Mouse (Mus musculus) fibroblast of lung, adult 2 months (primary cell): ENCODE measurements around the gene Mzf1.

Experiments
- DNase-seq: peaks from one replicate; pipeline ENCODE4 v3.0.0-alpha.2; 2011; ENCODE audit warnings: low read depth

Mzf1 gene

GRCm38 (mm10) chr7:13034148-13034977 is 20.2 kb downstream of the Mzf1 start, which contains the start of gene Chmp2a:
Gene Chmp2a (minus strand): TSS chr7:13034807.
- DNase-seq = peak; percentile 86

GRCm38 (mm10) chr7:13033451-13034147 is 21.0 kb downstream of the Mzf1 start:
- no peak for DNase-seq

GRCm38 (mm10) chr7:13032541-13032940 is 22.0 kb downstream of the Mzf1 start:
- DNase-seq = no peak

GRCm38 (mm10) chr7:13031983-13032382 is 22.6 kb downstream of the Mzf1 start:
- DNase-seq = no peak

- DNase-seq = no peak
Measured at GRCm38 (mm10) chr7:13031069-13031468, 23.5 kb downstream of the Mzf1 start.

- DNase-seq = no peak
Measured at GRCm38 (mm10) chr7:13028986-13029385, 25.6 kb downstream of the Mzf1 start.

GRCm38 (mm10) chr7:13025511-13026112 is 29.0 kb downstream of the Mzf1 start:
- no peak for DNase-seq

- no peak for DNase-seq
Measured at GRCm38 (mm10) chr7:13024805-13025204, 29.8 kb downstream of the Mzf1 start.

- DNase-seq = peak; percentile 73
Measured at GRCm38 (mm10) chr7:13023928-13024731, 30.4 kb downstream of the Mzf1 start.

GRCm38 (mm10) chr7:13022773-13023535 is 31.6 kb downstream of the Mzf1 start:
- DNase-seq = no peak

GRCm38 (mm10) chr7:13015217-13015616 is 39.3 kb downstream of the Mzf1 start:
- no peak for DNase-seq

GRCm38 (mm10) chr7:13014275-13014839 is 40.2 kb downstream of the Mzf1 start:
- DNase-seq = no peak

- no peak for DNase-seq
Measured at GRCm38 (mm10) chr7:13013671-13014070, 40.9 kb downstream of the Mzf1 start.

- no peak for DNase-seq
Measured at GRCm38 (mm10) chr7:13010005-13010908, 44.3 kb downstream of the Mzf1 start, which contains the start of gene Zbtb45. Gene Zbtb45 (minus strand): TSS chr7:13010034.

GRCm38 (mm10) chr7:13009143-13010004 is 45.2 kb downstream of the Mzf1 start:
- peak; percentile 91 for DNase-seq

GRCm38 (mm10) chr7:13007341-13008092 is 47.0 kb downstream of the Mzf1 start:
- no peak for DNase-seq

- DNase-seq = no peak
Measured at GRCm38 (mm10) chr7:13006531-13006930, 48.0 kb downstream of the Mzf1 start.

GRCm38 (mm10) chr7:13006011-13006410 is 48.6 kb downstream of the Mzf1 start:
- DNase-seq = no peak
